Mouse (Mus musculus) embryo, embryonic 11 days (tissue): ENCODE measurements around the gene Cspg5.

Experiments used
- DNase-seq: peaks from one replicate; pipeline ENCODE4 v3.0.0-alpha.2; 2015

Gene Cspg5

GRCm38 (mm10) chr9:110255407-110256019 lies 11.9 kb downstream of the Cspg5 start:
- peak; percentile 78 for DNase-seq

- no peak for DNase-seq
These were observed 15.1 kb downstream of the Cspg5 start for GRCm38 (mm10) chr9:110258646-110259045.

- DNase-seq, result no peak
These were observed 15.5 kb downstream of the Cspg5 start for GRCm38 (mm10) chr9:110259118-110259517.

GRCm38 (mm10) chr9:110263181-110263580 lies 19.6 kb downstream of the Cspg5 start:
- no peak for DNase-seq

GRCm38 (mm10) chr9:110264991-110265390 lies 21.4 kb downstream of the Cspg5 start:
- DNase-seq, result no peak

GRCm38 (mm10) chr9:110268416-110268815 lies 24.8 kb downstream of the Cspg5 start:
- DNase-seq, result no peak

GRCm38 (mm10) chr9:110272330-110272729 lies 28.7 kb downstream of the Cspg5 start:
- no peak for DNase-seq

GRCm38 (mm10) chr9:110273507-110273906 lies 29.9 kb downstream of the Cspg5 start:
- no peak for DNase-seq

- DNase-seq, result no peak
These were observed 32.3 kb downstream of the Cspg5 start for GRCm38 (mm10) chr9:110275882-110276281.

GRCm38 (mm10) chr9:110277431-110277881 lies 33.9 kb downstream of the Cspg5 start:
- no peak for DNase-seq

GRCm38 (mm10) chr9:110284075-110284697 lies 40.6 kb downstream of the Cspg5 start:
- no peak for DNase-seq

- DNase-seq, result no peak
These were observed 43.8 kb downstream of the Cspg5 start for GRCm38 (mm10) chr9:110287321-110287924.

- DNase-seq, result no peak
These were observed 49.7 kb downstream of the Cspg5 start for GRCm38 (mm10) chr9:110293254-110293718.

GRCm38 (mm10) chr9:110293873-110294415 lies 50.4 kb downstream of the Cspg5 start:
- DNase-seq, result no peak

GRCm38 (mm10) chr9:110294786-110295185 lies 51.2 kb downstream of the Cspg5 start:
- no peak for DNase-seq

GRCm38 (mm10) chr9:110296867-110297627 lies 53.5 kb downstream of the Cspg5 start:
- peak; percentile 89 for DNase-seq

- peak; percentile 78 for DNase-seq
These were observed 60.9 kb downstream of the Cspg5 start for GRCm38 (mm10) chr9:110304516-110304915.

- peak; percentile 96 for DNase-seq
These were observed 61.5 kb downstream of the Cspg5 start, which contains the start of gene Elp6 for GRCm38 (mm10) chr9:110304969-110305651. Gene Elp6 (plus strand): TSS chr9:110305173.

- DNase-seq, result no peak
These were observed 62.8 kb downstream of the Cspg5 start for GRCm38 (mm10) chr9:110306371-110306770.
